Mouse (Mus musculus): Measurements from ENCODE around the gene Fkbp2.

Gene Fkbp2

DNA sequence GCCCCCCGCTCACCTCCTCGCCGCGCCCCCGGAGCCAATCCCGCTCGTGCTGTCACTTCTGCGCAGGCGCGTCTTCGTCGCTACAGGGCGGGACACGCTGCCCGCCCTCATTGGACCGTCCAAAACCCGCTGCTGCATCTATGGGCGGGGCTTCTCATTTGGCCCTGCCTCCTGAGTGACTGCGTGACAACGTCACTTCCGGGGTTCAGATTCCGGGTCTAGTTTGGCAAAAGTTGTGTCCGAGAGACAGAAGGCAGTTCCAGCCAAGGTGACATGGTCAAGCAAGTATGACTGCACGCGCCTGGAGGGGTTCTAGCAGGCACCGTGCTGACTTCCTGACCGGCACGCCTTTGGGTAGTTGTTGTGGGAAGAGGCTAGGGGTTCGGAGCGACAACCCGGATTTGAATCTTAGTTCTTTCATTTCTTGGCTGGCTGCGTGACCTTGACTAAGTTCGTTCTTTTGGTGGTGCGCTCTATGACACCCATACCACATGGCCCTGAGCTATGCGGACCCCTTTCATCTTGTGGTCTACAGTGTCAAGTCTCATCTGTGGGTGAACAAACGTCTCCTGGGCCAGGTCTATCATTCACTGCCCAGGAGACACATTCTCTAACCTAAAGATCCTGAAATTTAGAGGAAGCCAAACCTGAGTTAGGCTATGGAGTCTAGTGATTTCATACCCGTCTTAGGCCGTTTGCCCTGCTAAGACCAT is at the start of gene Fkbp2:
Gene Fkbp2, minus strand, starts transcription at position 121 of the 713 bp plus-strand sequence.
- peak; percentile 67 for ATAC-seq (ENCODE audit: insufficient number of reproducible peaks, low FRiP score, low TSS enrichment)

DNA sequence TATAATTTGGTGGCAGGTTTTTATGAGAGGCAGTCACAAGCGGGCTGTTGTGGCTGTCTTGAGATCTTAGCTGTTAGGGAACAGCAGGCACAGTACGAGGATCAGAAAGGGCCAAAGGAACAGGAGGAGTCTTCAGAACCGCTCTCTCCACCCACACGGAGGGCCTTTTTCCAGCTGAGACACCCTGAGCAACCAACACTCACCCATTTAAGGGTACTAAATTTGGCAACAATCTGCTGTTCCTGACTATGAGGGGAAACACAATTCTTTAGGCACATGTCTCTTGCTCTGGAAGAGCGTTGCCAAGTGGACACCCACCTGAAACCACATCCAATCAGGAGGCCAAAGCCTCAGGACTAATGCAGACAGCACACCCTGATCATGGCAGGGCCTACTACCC is 49.2 kb upstream of the Fkbp2 start:
- ATAC-seq (ENCODE audit: insufficient number of reproducible peaks, low FRiP score, low TSS enrichment) = no peak

DNA sequence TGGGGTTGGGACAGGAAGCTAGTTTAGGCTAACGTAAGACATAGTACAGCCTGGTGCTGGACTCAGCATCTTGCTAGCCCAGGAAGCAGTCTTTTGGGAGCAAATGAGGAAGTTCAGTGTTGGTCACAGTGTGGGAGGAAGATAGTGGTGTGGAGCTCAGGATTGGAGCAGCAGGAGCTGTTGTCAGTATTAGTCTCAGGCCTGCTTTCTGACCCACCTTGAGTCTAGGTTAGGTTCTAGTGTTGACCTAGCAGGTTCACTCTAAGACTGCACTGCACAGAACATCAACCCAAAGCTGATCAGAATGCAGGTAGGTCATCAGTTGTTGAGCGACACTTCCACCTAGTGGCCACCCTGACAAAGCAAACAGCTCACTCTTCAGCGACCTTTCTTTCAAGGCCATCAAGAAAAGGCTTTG is 39.9 kb upstream of the Fkbp2 start:
- ATAC-seq (ENCODE audit: insufficient number of reproducible peaks, low FRiP score, low TSS enrichment) = peak; percentile 45; the same call in 1 of the 2 replicates

DNA sequence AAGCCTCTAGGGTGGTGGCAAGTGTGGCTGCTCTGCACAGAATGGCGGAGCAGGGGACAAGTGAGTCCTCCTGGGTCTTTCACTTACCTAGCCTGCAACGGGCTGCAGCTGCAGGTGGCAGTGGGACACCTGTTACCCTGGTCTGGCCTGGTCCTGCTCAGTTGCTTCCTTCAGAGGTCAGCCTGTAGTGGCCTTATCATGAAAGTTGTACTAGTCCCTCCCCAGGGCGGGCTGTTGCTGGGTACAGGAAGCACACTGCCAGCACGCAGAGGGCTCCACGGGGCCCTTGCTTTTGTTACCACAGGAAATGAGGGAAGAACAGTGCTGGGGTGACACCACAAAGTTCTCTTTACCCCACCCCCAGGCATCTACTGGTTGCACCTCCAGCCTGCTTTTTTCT is 38.9 kb upstream of the Fkbp2 start, which contains the start of gene Fermt3:
Gene Fermt3, minus strand, starts transcription at position 279 of the 400 bp plus-strand sequence.
- no peak for ATAC-seq (ENCODE audit: insufficient number of reproducible peaks, low FRiP score, low TSS enrichment)

DNA sequence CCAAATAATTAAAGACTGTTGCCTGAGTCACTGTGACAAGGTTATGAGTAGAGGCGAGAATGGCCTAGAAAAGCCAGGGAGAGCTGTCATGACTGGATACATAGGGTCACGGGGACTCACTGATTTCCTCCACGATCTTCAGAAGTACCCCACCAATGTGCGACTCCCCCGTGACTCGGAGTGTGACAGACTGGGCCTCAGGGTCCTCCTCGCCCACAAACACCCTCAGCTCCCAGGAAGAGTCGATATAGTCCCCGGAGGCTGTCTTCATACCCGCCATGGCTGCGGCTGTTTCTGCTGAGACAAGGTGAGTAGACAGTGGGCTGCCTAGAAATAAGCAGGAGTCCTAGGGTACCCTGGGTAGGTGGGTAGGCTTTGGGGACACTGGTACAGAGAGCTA is 38.2 kb upstream of the Fkbp2 start:
- ATAC-seq (ENCODE audit: insufficient number of reproducible peaks, low FRiP score, low TSS enrichment) = no peak

DNA sequence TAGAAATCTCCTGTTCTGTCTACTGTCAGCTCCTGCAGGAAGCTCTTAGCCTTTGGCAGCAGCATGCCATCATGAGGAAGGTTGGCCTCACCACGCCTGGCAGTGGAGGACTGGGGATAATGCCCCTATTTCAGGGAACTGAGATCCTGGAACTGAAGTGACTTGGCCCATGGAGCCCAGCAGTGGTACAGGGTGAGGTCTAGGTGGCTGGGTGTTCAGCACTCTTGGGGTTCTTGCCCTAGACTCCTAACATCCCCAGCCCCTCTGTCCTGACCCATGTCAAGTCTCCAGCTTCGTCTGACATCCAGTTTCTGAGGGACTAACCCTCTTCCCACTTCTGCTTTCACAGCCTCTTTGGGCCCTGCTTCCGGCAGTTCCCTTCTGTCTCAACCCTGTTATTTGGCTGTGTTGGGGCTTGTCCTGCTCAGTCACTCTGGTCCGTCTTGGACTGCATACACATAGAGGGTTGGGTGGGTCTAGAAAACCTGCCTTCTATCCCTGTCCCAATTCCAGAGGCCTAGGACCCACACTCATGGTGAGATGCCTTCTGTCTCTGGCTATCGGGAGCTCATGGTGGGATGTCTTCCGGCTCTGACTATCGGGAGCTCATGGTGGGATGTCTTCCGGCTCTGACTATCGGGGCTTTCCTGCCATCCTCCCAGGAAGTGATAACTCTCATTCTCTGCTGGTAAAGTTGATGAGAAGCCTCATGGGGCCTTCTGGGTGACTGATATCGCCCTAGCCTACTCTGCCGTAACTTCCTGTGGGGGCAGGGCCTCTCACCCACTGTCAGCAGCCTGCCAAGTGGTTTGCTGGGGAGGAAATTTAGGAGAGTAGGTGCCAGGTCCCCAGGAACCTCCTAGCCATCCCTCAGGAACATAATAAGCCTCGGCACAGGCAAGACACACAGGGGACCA is 37.5 kb upstream of the Fkbp2 start:
- ATAC-seq (ENCODE audit: insufficient number of reproducible peaks, low FRiP score, low TSS enrichment) = no peak

DNA sequence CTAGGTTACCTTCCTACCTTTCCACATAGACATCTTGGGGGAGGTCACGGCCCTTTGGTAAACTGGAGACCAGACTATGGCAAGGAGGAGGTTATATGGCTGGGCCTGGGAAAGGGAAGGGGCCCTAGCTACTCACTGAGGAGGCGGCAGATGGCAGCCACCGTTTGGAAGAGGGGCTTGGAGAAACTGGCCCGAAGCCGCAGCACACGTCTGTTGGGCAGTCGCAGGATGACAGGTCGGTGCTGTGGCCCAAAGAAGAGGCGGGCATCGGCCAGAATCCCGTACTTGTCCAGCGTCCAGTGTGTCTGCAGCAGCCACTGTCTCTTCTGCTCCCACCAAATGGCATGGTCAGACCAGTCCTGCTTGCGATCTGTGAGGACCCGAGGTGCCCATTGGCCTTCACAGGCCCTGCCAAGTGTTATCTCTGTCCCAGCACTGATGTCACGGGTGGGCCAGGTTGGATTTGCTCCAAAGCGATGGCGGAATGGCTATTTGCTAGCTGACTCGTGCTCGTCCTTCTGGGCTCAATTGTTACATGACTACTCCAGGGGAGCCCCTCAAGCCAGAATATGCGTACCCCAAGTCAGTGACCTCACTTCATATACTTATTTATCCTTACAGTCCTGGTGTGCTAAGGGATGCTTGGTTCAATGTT is 34.3 kb upstream of the Fkbp2 start:
- no peak for ATAC-seq (ENCODE audit: insufficient number of reproducible peaks, low FRiP score, low TSS enrichment)

DNA sequence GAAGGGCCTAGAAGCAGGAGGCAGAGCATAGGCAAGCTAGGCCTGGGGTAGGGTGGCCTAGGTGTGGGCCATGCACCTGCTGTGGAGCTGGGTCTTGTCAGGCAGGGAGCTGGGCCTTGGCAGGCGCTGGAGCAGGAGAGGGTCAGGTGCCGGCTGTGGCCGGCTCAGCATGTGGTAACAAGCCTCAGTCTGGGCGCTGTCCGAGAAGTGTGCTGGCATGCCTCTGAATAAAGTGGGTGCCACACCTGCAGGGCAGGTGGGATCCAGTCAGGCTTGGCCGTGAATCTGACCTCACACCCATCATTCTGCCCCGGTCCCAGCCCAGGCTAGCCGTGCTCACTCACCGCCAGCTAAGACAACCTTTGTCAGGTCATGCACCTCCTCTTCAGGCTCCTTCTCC is 33.7 kb upstream of the Fkbp2 start:
- ATAC-seq (ENCODE audit: insufficient number of reproducible peaks, low FRiP score, low TSS enrichment) = no peak

DNA sequence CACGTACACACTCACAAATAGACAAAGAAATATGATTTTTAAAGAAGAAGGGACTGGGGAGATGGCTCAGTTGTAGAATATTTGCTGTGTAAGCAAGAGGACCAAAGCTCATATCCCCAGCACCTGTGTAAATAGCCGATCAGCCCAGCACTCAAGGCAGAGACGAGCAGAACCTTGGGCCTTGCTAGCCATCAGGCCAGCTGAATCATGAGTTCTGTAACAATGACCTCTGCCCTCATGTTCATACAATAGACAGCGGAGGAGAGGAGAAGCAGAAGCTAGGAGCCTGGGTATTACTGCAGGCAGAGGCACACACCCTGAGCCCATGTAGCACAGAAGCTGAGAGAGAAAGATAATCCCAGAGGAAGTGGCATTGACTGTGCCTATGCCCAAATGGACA is 32.1 kb upstream of the Fkbp2 start:
- no peak for ATAC-seq (ENCODE audit: insufficient number of reproducible peaks, low FRiP score, low TSS enrichment)

DNA sequence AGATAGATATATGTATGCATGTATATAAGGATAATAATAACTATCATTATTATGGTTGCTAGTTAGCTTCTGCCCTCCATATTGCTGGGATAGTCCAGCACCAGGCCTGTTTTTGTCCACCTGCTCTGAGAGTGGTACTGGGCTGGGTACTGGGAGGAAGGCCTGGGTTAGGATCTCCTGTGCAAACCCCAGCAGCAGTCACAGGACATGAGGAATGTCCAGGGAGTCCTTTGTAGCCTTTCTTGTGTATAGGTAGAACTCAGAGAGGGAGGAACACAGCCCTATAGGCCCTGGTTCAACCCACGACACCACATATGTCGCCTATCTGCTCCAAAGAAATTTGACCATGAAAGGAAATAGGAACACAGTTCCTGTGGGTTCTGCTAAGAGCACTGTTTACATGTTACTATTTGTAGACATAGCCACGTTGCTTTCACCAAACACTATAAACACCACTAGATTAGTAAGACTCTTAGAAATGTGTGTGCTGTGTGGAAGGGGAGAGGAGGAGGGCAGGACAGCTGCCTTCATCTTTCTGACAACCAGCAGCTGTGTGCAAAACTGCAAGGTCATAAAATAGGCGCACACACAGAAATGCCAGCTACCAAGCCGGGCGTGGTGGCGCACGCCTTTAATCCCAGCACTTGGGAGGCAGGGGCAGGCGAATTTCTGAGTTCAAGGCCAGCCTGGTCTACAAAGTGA is 26.7 kb upstream of the Fkbp2 start:
- no peak for ATAC-seq (ENCODE audit: insufficient number of reproducible peaks, low FRiP score, low TSS enrichment)

DNA sequence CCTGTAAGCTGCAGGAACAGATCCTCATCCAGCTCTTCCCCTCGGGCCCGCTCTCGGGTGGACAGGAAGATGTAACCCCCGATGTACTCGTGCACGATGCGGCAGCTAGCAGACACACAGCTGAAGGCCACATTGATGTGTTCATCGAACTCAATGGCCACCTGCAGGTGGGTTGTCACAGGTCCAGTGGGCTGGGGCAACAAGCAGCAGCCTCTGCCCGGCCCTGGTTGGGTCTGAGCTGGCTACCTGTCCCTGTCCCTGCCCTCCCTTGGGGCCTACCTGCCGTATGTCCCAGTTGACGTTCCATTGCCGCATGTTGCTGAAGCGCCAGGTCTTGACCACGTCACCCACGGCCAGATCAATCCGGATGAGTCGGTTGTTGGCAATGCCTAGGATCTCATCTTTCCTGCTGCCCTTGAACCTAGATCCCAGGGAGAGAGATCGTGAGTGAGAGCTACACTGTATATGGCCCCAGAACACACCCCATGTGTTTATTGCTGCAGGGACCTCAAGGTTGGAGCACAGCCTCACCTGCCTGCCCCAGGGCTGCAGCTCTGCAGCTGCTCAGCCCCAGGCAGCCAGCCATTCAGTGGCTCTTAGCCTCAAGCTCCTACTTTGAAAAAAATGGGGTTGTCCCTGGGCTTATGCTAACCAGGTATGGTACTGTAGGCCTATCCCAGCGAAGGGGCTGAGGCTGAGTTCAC is 19.2 kb upstream of the Fkbp2 start:
- no peak for ATAC-seq (ENCODE audit: insufficient number of reproducible peaks, low FRiP score, low TSS enrichment)

DNA sequence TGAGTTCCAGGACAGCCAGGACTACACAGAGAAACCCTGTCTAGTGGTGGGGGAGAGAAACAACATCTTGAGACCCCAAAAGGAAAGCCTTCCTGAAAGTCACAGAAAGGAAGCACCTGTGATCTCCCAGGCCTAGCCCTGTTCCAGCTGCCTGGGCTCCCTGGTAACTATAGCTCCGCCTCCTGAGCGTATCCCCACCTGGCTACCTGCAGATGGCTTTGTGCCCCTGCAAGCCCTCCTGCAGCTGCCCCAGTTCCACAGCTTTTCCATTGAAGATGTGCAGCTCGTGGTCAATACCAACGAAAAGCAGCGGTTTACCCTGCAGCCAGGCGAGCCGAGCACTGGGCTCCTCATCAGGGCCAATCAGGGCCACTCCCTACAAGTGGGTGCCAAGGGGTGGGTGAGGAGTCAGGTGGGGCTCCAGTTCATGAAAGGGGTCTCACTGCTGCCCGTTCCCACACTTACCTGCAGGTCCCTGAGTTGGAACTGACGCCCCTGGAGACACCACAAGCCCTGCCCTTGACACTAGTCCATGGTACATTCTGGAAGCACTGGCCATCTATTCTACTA is 17.5 kb upstream of the Fkbp2 start:
- no peak for ATAC-seq (ENCODE audit: insufficient number of reproducible peaks, low FRiP score, low TSS enrichment)

DNA sequence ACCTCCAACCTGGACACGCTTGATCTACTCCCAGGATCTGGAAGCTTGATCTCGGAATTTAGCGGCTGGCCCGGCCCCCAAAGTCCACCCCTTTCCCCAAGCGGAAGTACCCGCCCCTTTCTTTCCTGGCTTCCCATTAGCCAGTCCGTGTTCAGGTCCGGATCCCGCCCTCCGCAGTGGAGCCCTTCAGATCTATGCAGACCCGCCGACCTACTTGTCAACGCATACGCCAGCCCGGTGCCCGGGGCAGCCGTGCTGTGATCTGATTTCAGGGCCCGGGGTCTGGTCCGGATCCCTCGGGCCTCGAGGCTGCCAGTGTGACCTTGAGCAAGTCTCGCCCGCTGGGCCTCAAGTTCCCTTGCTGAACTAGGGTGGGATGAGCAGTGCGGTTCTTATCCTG is 15.7 kb upstream of the Fkbp2 start, which contains the start of the genes Nudt22 and Trpt1:
Gene Nudt22, minus strand, starts transcription at position 112 of the 400 bp plus-strand sequence.
Gene Trpt1, plus strand, starts transcription at position 126 of the 400 bp plus-strand sequence.
- peak; percentile 64 for ATAC-seq (ENCODE audit: insufficient number of reproducible peaks, low FRiP score, low TSS enrichment)

DNA sequence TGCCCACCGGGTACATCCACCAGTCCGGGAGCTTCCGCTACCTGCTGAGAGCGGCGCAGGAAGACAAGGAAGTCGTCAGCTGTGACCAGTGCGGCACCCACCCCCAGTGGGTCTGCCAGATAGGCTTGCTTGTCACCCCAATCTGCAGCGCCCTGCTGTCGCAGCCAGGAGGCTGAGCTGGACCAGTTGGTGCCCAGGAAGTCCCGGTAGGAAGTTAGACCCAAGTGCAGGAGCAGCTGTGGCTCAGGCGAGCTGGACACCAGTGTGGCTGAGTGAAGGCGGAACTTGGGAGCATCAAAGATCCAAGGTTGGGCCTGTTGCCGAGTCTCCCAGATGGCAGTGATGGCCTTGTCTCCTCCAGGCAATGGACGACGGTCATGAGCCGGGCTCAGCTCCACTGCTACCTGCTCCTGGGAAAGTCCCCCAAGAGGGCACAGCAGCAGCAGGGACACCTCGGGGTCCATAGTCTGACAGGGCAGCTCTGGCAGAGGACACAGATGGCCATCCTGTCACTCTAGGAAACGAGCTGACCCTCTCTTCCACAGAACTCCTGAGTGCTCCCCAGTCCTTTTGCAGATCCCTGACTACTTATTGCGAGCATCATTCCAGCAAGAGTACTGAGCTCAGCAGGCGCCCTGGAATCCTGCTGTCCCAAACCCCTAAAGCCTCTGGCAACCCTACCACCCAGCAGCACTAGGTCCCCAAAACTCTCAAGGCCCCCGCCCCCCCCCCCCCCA is 15.1 kb upstream of the Fkbp2 start:
- ATAC-seq (ENCODE audit: insufficient number of reproducible peaks, low FRiP score, low TSS enrichment) = no peak

DNA sequence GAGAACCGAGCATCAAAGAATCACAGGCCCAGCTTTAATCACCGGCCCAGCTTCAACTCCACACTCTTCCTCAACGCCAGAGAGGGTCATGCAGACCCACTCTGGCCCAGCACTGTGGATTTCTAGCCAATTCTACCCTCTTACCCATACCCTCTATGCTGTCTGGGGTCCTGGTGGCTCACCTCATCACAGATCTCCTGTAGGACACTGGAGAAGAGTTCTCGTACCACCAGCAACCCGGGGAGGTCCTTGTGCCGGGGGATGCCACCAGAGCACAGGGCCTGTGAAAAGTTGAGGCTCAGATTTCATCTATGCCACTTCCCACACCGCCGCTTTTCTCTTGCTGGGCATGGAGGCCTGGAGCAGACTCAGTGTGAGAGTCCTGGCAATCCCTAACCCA is 14.2 kb upstream of the Fkbp2 start:
- ATAC-seq (ENCODE audit: insufficient number of reproducible peaks, low FRiP score, low TSS enrichment) = no peak

DNA sequence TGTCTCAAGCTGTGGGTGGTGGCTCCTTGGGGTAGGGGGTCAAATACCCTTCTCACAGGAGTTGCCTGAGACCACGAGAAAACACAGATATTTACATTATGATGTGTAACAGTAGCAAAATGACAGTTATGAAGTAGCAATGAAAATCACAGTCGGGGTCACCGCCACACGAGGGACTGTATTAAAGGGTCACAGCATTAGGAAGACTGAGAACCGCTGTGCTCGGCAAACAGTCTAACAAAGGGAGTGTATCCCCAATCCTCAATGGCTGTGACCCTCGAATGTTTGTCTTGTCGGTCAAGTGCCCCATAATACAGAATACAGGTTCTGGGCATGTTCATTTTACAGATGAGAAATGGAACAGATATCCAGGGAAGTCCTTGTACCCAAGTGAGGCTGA is 13.7 kb upstream of the Fkbp2 start:
- ATAC-seq (ENCODE audit: insufficient number of reproducible peaks, low FRiP score, low TSS enrichment) = no peak

DNA sequence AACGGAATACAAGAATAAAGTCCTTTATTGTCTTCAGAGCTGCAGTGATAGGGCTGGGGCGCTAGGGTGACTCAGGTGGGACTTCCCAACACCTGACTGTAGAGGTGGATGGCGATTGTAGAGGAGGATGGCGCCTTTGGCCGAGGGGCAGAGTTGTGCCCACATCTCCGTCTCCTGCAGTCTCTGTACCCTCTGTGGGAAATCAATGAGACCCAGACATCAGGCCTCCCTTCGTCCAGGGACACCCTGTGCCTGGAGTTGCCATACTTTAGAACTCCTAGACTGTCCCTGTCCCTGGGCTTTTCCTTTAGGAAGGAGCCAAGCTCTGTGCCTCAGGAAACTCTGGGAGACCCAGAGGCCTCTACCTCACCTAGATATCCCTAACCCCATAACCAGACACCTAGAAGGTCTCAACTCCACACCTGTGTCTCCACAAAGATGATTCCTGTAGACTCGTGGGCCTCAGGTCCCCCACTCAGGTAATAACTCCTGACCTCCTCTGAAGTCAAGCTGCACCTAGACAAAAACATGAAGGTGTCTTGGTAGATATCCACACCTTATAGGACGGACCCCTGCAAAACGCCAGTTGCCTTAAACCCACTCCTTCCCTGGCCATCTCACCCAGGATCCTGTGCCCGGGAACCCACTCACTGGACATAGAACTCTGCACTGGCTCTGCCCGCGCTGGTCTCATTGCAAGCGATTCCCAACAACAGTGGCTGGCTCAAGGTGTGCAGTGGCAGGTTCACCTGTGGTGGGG is 12.9 kb upstream of the Fkbp2 start:
- ATAC-seq (ENCODE audit: insufficient number of reproducible peaks, low FRiP score, low TSS enrichment) = no peak
